Mouse (Mus musculus) E14TG2a.4 (cell line): Measurements from ENCODE around the gene Gpr183.

ENCODE experiments used
- CTCF ChIP-seq: conservative IDR thresholded peaks from 2 replicates; pipeline ENCODE4 v1.5.1; 2014; ENCODE audit warnings: low read length
- POU5F1 ChIP-seq: IDR thresholded peaks from 2 replicates; pipeline ENCODE4 v1.6.1; 2014; ENCODE audit warnings: low read length, borderline replicate concordance

DNA sequence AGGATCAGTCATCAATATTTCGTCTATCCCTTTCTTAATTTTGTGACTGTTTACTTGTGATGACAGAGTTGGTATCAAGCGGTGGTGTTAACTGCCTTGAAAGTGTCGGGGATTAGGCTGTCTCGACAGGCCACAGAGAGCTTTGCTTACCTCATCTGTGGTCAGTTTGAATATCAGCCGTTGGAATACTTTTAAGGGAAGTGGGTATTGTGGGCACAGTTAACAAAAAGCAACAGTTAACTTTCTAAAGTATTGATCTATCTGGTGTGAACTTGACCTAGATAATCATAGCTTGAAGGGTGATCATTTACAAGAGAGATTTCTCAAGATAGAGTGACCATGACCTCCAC is 30.4 kb downstream of the Gpr183 start:
- no peak for TF ChIP-seq CTCF
- no peak for TF ChIP-seq POU5F1
